Mouse (Mus musculus) hindbrain, embryonic 12.5 days (tissue): ENCODE data around the gene Tuba4a. TPM values are rescaled to one million over a fixed set of nuclear protein-coding genes. Genes with fewer than 3 reads are reported as not detected.

Experiments
- ATAC-seq: fragments of 200-750 bp; cut with Nextera tagmentation; 2 replicates; pipeline ENCODE4 v1.8.0; 2017; ENCODE audit warnings: moderate TSS enrichment; ENCODE audit not compliant: low FRiP score
- H3K27ac ChIP-seq: fragments of 300-500 bp; sonication (generic); 2 replicates; pipeline ENCODE4 v1.5.1; 2016; ENCODE audit warnings: mild to moderate bottlenecking
- H3K27me3 ChIP-seq: fragments of 300-500 bp; sonication (generic); 2 replicates; pipeline ENCODE4 v1.6.1; 2016; ENCODE audit warnings: mild to moderate bottlenecking
- H3K36me3 ChIP-seq: fragments of 300-500 bp; sonication (generic); 2 replicates; pipeline ENCODE4 v1.6.1; 2016; ENCODE audit warnings: mild to moderate bottlenecking
- H3K4me1 ChIP-seq: fragments of 300-500 bp; sonication (generic); 2 replicates; pipeline ENCODE4 v1.6.1; 2016
- H3K4me2 ChIP-seq: fragments of 300-500 bp; sonication (generic); replicated peaks from 2 replicates; pipeline ENCODE4 v1.6.1; 2016; ENCODE audit warnings: mild to moderate bottlenecking
- H3K4me3 ChIP-seq: fragments of 300-500 bp; sonication (generic); 2 replicates; pipeline ENCODE4 v1.5.1; 2016; ENCODE audit warnings: mild to moderate bottlenecking
- H3K9ac ChIP-seq: fragments of 300-500 bp; sonication (generic); 2 replicates; pipeline ENCODE4 v1.6.1; 2016; ENCODE audit warnings: mild to moderate bottlenecking, moderate library complexity
- H3K9me3 ChIP-seq: fragments of 300-500 bp; sonication (generic); replicated peaks from 2 replicates; pipeline ENCODE4 v1.6.1; 2016; ENCODE audit warnings: mild to moderate bottlenecking
- WGBS: fragments of 180-500 bp; shearing (Covaris S2); methylation state at CpG from one replicate; pipeline ENCODE4 v1.1.7; 2016; 5-methylcytosine and 5-hydroxymethylcytosine counted together
- polyA plus RNA-seq: library from polyadenylated mRNA; unstranded; fragments of >200 nt; fragmentation: Nextera tagmentation; extraction: Ambion mirVana; gene quantifications from 2 replicates; pipeline ENCODE4 v1.2.1, GENCODE M21; 2016

Gene Tuba4a
- polyA plus RNA-seq: 10.3 and 11.1 TPM in 2 replicates

- ATAC-seq: peak; percentile 44; the same call in 1 of the 2 replicates
- peaks cover 17% of the 10 kb centered on the region for H3K4me1 ChIP-seq
- H3K36me3 ChIP-seq: peaks cover 10% of the 10 kb centered on the region; the same call in 1 of the 2 replicates
- H3K9ac ChIP-seq: peak within 1 kb of the TSS; percentile 58
- H3K4me3 ChIP-seq: peak within 1 kb of the TSS; percentile 49
- WGBS: under 1% methylated on average over 33 of the region's 34 CpGs
- H3K27ac ChIP-seq: no peak within 1 kb of the TSS
- no peaks in the 10 kb centered on the region for H3K9me3 ChIP-seq
- peak within 1 kb of the TSS; percentile 91 for H3K4me2 ChIP-seq
- H3K27me3 ChIP-seq: peaks cover 72% of the 10 kb centered on the region
Observed at GRCm38 (mm10) chr1:75219531-75219930, at the start of gene Tuba4a. Gene Tuba4a (minus strand): TSS chr1:75219865.

- no peaks in the 10 kb centered on the region for H3K36me3 ChIP-seq
- ATAC-seq: peak; percentile 74
- peak within 1 kb of the TSS; percentile 65 for H3K4me2 ChIP-seq
- H3K27me3 ChIP-seq: peaks cover 73% of the 10 kb centered on the region
- peaks cover 13% of the 10 kb centered on the region for H3K4me1 ChIP-seq
- H3K4me3 ChIP-seq: peak within 1 kb of the TSS; percentile 48
- no peaks in the 10 kb centered on the region for H3K9me3 ChIP-seq
- peak within 1 kb of the TSS; percentile 60 for H3K9ac ChIP-seq
- WGBS: 12% methylated on average over 32 of the region's 32 CpGs
- H3K27ac ChIP-seq: no peak within 1 kb of the TSS
Observed at GRCm38 (mm10) chr1:75264091-75264880, 44.6 kb upstream of the Tuba4a start, which contains the start of gene Ptprn. Gene Ptprn (minus strand): TSS chr1:75264502.

DNA sequence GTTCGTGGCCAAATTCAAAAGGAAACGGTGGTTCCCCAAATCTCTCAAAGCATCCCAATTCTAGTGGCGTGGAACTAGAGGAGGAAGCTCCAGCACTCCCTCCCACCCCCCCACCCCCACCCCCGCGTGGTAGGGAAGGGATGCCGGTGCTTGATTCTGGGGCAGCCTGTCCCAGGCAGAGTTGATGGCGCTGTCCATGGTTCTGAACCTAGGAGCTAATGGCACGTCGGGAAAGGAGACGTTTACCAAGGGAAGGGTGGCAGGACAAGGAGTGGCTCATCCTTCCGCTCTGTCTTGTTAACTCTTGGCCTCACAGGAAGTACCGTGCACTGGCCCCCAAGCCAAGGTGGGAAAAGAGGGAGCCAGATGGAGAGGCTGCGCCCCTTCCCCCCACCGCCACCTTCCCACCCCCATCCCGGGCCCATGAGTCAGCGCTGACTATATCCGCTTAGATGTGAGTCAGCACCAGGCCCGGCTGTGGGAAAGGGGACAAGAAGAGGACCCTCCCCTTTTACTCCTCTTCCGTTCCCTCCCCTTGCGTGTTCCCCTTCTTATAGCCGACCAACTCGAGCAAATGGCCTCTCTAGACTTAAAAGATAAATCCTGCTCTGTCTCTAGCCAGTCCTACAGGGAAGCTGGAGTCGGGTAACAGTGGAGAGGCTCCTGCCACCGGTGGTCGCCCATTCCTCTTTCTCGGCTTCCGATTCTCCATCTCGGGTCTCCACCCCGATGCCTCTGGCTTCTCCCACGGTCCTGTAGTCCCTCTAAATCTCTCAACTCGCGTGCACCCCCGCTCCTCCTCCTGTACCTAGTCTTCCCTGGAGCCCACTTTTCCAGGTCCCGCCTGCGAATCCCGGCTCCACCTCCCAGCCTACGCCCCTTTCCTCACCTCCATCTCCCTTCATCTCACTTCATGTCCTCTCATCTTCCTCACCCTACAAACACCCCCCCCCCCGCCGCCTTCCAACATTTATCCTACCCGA is 43.6 kb upstream of the Tuba4a start:
- 2% methylated on average over 40 of the region's 40 CpGs for WGBS
- peak overlapping the region; percentile 60 for H3K9ac ChIP-seq
- peak overlapping the region; percentile 65 for H3K4me2 ChIP-seq
- peak; percentile 74 for ATAC-seq
- no peak overlapping the region for H3K27ac ChIP-seq
- peaks cover 69% of the 10 kb centered on the region for H3K27me3 ChIP-seq
- H3K4me1 ChIP-seq: peaks cover 13% of the 10 kb centered on the region
- no peaks in the 10 kb centered on the region for H3K9me3 ChIP-seq
- H3K4me3 ChIP-seq: peak overlapping the region; percentile 48
- no peaks in the 10 kb centered on the region for H3K36me3 ChIP-seq

- no peak for ATAC-seq
- no peak overlapping the region for H3K4me3 ChIP-seq
- no peak overlapping the region for H3K9ac ChIP-seq
- H3K36me3 ChIP-seq: no peaks in the 10 kb centered on the region
- H3K4me1 ChIP-seq: peaks cover 13% of the 10 kb centered on the region
- H3K9me3 ChIP-seq: no peaks in the 10 kb centered on the region
- peaks cover 70% of the 10 kb centered on the region for H3K27me3 ChIP-seq
- H3K27ac ChIP-seq: no peak overlapping the region
- H3K4me2 ChIP-seq: no peak overlapping the region
Observed at GRCm38 (mm10) chr1:75261278-75261677, 41.6 kb upstream of the Tuba4a start.

DNA sequence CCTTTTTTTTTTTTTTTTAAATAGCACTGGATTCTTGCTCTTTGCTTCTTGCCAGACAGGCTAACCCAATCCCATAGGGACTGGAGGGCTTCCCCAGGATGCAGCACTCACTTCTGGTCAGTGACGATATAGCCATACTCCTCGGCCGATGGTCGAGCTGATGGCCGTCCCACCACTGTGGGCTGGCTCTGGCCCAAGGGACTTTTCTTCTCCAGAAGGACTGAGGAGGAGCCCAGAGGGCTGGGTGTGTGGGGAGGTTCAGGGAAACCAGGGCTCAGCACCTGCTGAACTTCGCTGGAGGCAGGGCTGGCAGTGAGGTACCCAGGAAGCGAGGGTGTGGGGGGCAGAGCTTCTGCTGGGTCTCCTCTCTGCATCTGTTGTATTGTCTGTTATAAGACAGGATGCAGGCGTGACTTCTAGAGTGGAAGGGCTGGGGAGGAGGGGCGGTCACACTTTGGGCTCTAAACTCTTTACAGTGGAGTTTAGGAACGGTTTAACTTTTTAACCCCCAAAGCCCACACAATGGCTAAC is 35.9 kb upstream of the Tuba4a start:
- H3K4me2 ChIP-seq: no peak overlapping the region
- peaks cover 36% of the 10 kb centered on the region for H3K27me3 ChIP-seq
- H3K4me1 ChIP-seq: peaks cover 12% of the 10 kb centered on the region; the same call in 1 of the 2 replicates
- no peak overlapping the region for H3K4me3 ChIP-seq
- no peaks in the 10 kb centered on the region for H3K9me3 ChIP-seq
- H3K9ac ChIP-seq: no peak overlapping the region
- WGBS: 72% methylated on average over 10 of the region's 10 CpGs
- H3K36me3 ChIP-seq: no peaks in the 10 kb centered on the region
- H3K27ac ChIP-seq: no peak overlapping the region
- ATAC-seq: no peak

- Histone ChIP-seq H3K9me3 (no peaks in the 10 kb centered on the region), H3K36me3 (no peaks in the 10 kb centered on the region), H3K4me2 (no peak overlapping the region), H3K27me3 (peaks cover 32% of the 10 kb centered on the region), H3K4me1 (peaks cover 12% of the 10 kb centered on the region; the same call in 1 of the 2 replicates), H3K9ac (0 out of 2 replicates have a peak overlapping the region, but pooled peaks have one; percentile 23), H3K4me3 (no peak overlapping the region), H3K27ac (no peak overlapping the region)
- ATAC-seq: no peak
- WGBS: 65% methylated on average over 8 of the region's 8 CpGs
Observed at GRCm38 (mm10) chr1:75254625-75255013, 35.0 kb upstream of the Tuba4a start.

GRCm38 (mm10) chr1:75253849-75254624 is 34.4 kb upstream of the Tuba4a start:
- ATAC-seq: no peak
- Histone ChIP-seq H3K9me3 (no peaks in the 10 kb centered on the region), H3K27ac (no peak overlapping the region), H3K27me3 (peaks cover 28% of the 10 kb centered on the region), H3K4me3 (no peak overlapping the region), H3K9ac (no peak overlapping the region), H3K4me1 (peaks cover 12% of the 10 kb centered on the region; the same call in 1 of the 2 replicates), H3K4me2 (no peak overlapping the region), H3K36me3 (no peaks in the 10 kb centered on the region)
- 65% methylated on average over 16 of the region's 16 CpGs for WGBS

DNA sequence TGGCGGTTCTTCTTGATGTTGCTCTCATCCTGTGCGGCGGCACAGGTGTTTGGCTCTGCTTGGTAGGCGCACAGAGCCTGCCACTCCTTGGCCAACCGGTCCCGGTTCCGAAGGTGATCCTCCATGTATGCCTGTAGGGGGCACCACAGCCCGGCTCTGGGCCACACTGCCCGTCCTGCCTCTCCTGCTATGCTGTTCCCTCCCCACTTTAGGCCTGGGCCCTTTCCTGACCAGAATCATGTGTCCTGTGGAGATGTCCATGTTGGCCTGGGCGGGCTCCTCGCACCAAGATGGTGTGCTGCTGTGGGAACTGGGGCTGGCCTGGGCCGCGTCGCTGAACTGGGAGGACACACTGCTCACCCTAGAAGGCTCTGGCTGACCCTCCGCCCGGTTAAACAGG is 33.4 kb upstream of the Tuba4a start:
- Histone ChIP-seq H3K4me2 (no peak overlapping the region), H3K27me3 (peaks cover 23% of the 10 kb centered on the region), H3K9ac (no peak overlapping the region), H3K4me1 (peaks cover 15% of the 10 kb centered on the region), H3K4me3 (no peak overlapping the region), H3K36me3 (no peaks in the 10 kb centered on the region), H3K27ac (no peak overlapping the region), H3K9me3 (no peaks in the 10 kb centered on the region)
- 0 out of 2 replicates have a peak, but pooled peaks have one; percentile 10 for ATAC-seq
- WGBS: 70% methylated on average over 16 of the region's 16 CpGs

DNA sequence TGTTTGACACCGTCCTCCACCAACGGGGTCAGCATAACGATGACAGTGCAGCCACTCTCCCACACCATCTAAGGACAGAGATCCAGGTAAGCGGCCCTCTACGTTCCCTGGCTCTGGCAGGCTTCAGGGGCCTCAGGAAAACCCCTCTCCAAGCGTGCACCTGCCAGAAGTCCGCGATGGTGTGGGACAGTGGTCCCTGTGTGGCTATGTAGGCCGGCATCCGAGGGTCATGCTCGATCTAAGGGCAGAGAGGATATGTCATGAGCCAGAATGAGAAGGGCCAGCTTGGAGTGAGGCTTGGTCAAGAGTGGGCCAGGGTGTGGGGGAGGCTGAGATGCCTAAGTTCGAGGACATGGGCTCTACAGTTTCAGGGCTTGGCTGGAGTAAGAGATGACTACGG is 32.6 kb upstream of the Tuba4a start:
- H3K27ac ChIP-seq: no peak overlapping the region
- peaks cover 22% of the 10 kb centered on the region for H3K4me1 ChIP-seq
- peaks cover 20% of the 10 kb centered on the region for H3K27me3 ChIP-seq
- H3K36me3 ChIP-seq: no peaks in the 10 kb centered on the region
- no peak for ATAC-seq
- H3K4me2 ChIP-seq: no peak overlapping the region
- 70% methylated on average over 13 of the region's 13 CpGs for WGBS
- no peak overlapping the region for H3K9ac ChIP-seq
- no peaks in the 10 kb centered on the region for H3K9me3 ChIP-seq
- no peak overlapping the region for H3K4me3 ChIP-seq

- Histone ChIP-seq H3K4me1 (peaks cover 23% of the 10 kb centered on the region), H3K4me2 (peak overlapping the region; percentile 45), H3K4me3 (peak overlapping the region; percentile 8; the same call in 1 of the 2 replicates), H3K9ac (0 out of 2 replicates have a peak overlapping the region, but pooled peaks have one; percentile 15), H3K9me3 (no peaks in the 10 kb centered on the region), H3K27me3 (peaks cover 20% of the 10 kb centered on the region), H3K27ac (no peak overlapping the region), H3K36me3 (no peaks in the 10 kb centered on the region)
- ATAC-seq: peak; percentile 48; the same call in 1 of the 2 replicates
- 5% methylated on average over 22 of the region's 22 CpGs for WGBS
Observed at GRCm38 (mm10) chr1:75251112-75251970, 31.7 kb upstream of the Tuba4a start.
